Comparison of ENCODE assay signal across 7 mouse cellular contexts in genomic region chr3:152345732-152346632, GRCm38 (mm10). TPM values are rescaled to one million over a fixed set of nuclear protein-coding genes. Genes with fewer than 3 reads are reported as not detected.
DNase-seq lines count a peak whose midpoint lies in the region; ATAC-seq lines count a peak whose summit lies in the region.

Gene Usp33, plus strand, starts transcription at chr3:152346478.

- peaks cover 24% of the 10 kb centered on the region for H3K4me1 ChIP-seq in intestine, embryonic 16.5 days (ENCODE audit: control insufficient read depth, insufficient read depth, low read length)
- H3K4me1 ChIP-seq in midbrain, embryonic 11.5 days (ENCODE audit: control insufficient read depth, insufficient read depth, low read length), result peaks cover 10% of the 10 kb centered on the region

- no peaks in the 10 kb centered on the region for H3K9me3 ChIP-seq in intestine, embryonic 16.5 days (ENCODE audit: control insufficient read depth, low read length)
- no peaks in the 10 kb centered on the region for H3K9me3 ChIP-seq in midbrain, embryonic 11.5 days (ENCODE audit: control insufficient read depth, low read length)

- peak within 1 kb of the TSS; percentile 87 for H3K27ac ChIP-seq in intestine, embryonic 16.5 days (ENCODE audit: low read length)
- H3K27ac ChIP-seq in midbrain, embryonic 11.5 days (ENCODE audit: low read depth, low read length), result peak within 1 kb of the TSS; percentile 20; the same call in 1 of the 2 replicates

- no peaks in the 10 kb centered on the region for H3K27me3 ChIP-seq in intestine, embryonic 16.5 days (replicated peaks; ENCODE audit: control insufficient read depth, insufficient read depth, low read length)
- no peaks in the 10 kb centered on the region for H3K27me3 ChIP-seq in midbrain, embryonic 11.5 days (ENCODE audit: control insufficient read depth, insufficient read depth, low read length)

- peak; percentile 97 for ATAC-seq in intestine, embryonic 16.5 days
- peak; percentile 98 for ATAC-seq in midbrain, embryonic 11.5 days (ENCODE audit: low FRiP score)

- H3K9ac ChIP-seq in intestine, embryonic 16.5 days (ENCODE audit: low read depth, low read length), result peak within 1 kb of the TSS; percentile 95
- peak within 1 kb of the TSS; percentile 86 for H3K9ac ChIP-seq in midbrain, embryonic 11.5 days (ENCODE audit: low read length)

- H3K4me2 ChIP-seq in intestine, embryonic 16.5 days (ENCODE audit: low read depth, low read length), result peak within 1 kb of the TSS; percentile 58
- H3K4me2 ChIP-seq in midbrain, embryonic 11.5 days, result peak within 1 kb of the TSS; percentile 62

- WGBS in intestine, embryonic 16.5 days, result 8% methylated on average over 38 of the region's 44 CpGs
- 7% methylated on average over 43 of the region's 44 CpGs for WGBS in midbrain, embryonic 11.5 days

- peak within 1 kb of the TSS; percentile 76 for H3K4me3 ChIP-seq in intestine, embryonic 16.5 days (ENCODE audit: low read length)
- peak within 1 kb of the TSS; percentile 85 for H3K4me3 ChIP-seq in midbrain, embryonic 11.5 days (ENCODE audit: low read depth, low read length)

- DNase-seq in adrenal gland, adult 2 months, result peak; percentile 97
- DNase-seq in embryo, embryonic 11.5 days (ENCODE audit: low read depth, low spot score), result peak; percentile 85
- DNase-seq in gastrocnemius, postnatal 4 days (ENCODE audit: low spot score in 2 of 2), result peak; percentile 95 to 97
- peak; percentile 91 to 93 for DNase-seq in left cerebral cortex, postnatal 36 days (ENCODE audit: low spot score in 2 of 2)
- DNase-seq in midbrain, embryonic 11.5 days (ENCODE audit: low spot score, missing footprints), result peak; percentile 100
- peak; percentile 85 for DNase-seq in skeletal muscle tissue, adult 2 months (ENCODE audit: low read depth, low spot score)

- H3K36me3 ChIP-seq in intestine, embryonic 16.5 days (ENCODE audit: control insufficient read depth, insufficient read depth, low read length), result no peaks in the 10 kb centered on the region
- H3K36me3 ChIP-seq in midbrain, embryonic 11.5 days (ENCODE audit: control insufficient read depth, insufficient read depth, low read length), result no peaks in the 10 kb centered on the region

- intact Hi-C loops in left cerebral cortex, postnatal 36 days (cut with DNase I), result no loop called here

RNA-seq across cellular contexts. Expression of gene Usp33, which starts in this region (rescaled TPM):
- 10 to 100 TPM; 87.8 to 99.7 TPM for total RNA-seq in adrenal gland, adult 2 months (2021)
- 8.4 and 14.0 TPM in 2 replicates for polyA plus RNA-seq in adrenal gland, adult 2 months (2012; rRNA removed)
- total RNA-seq in gastrocnemius, postnatal 4 days (2021), result 10 to 100 TPM; 29.9 to 32.3 TPM
- polyA plus RNA-seq in intestine, embryonic 16.5 days (2015; fragmentation: Nextera tagmentation; extraction: Ambion mirVana), result 46.0 and 49.3 TPM in 2 replicates
- total RNA-seq in left cerebral cortex, postnatal 36 days (2021), result 100 to 1,000 TPM; 126 to 148 TPM
- polyA plus RNA-seq in midbrain, embryonic 11.5 days (2014; fragmentation: Nextera tagmentation; extraction: Ambion mirVana), result 65.6 and 73.2 TPM in 2 replicates

Comparison
In these comparisons a context has a peak if more than half of its experiments do, and no peak if none do; other contexts are left out.
1. Peak in every context shown above with its lines: DNase-seq, ATAC-seq, H3K4me3 ChIP-seq and H3K27ac ChIP-seq.